Mouse (Mus musculus): Measurements from ENCODE around the gene Pax5.

DNA sequence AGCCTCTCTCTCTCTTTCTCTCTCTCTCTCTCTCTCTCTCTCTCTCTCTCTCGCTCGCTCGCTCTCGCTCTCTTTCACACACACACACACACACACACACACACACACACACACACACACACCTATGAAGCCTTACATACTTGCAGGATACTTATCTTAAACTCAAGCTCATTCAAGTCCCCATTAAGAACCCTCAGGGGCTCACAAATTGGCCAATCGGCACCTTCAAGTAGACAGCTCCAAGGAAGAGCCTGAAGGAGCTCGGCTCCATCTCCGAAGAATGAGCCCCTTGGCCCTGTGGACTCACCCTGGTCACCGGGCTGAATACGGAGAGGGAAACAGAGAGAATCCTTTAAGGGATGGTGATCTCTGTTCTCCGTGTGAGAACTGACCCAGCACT is 141.1 kb downstream of the Pax5 start:
- TF ChIP-seq POLR2A (IDR thresholded peaks at IDR 0.05; ENCODE audit: low read depth, low read length), result no peak
- TF ChIP-seq CTCF (IDR thresholded peaks at IDR 0.05; ENCODE audit: borderline replicate concordance, insufficient read depth, low read length), result no peak

All from embryonic fibroblast, embryonic 13.5 days (primary cell).